Mouse (Mus musculus): ENCODE data around the gene Mgat4e.
"Not testable (repeated sequence)": the region's sequence is repeated elsewhere in the genome, so short reads cannot be mapped to it uniquely, and the experiment has no call there.

The Mgat4e gene

GRCm38 (mm10) chr1:134555871-134556670, 6.6 kb upstream of the Mgat4e start:
- no peak for DNase-seq (ENCODE audit: low spot score)

GRCm38 (mm10) chr1:134555240-134555870, 5.9 kb upstream of the Mgat4e start:
- DNase-seq (ENCODE audit: low spot score) = peak; percentile 20

- DNase-seq (ENCODE audit: low spot score) = no peak
Observed at GRCm38 (mm10) chr1:134552396-134552795, 2.9 kb upstream of the Mgat4e start.

- no peak for DNase-seq (ENCODE audit: low spot score)
Observed at GRCm38 (mm10) chr1:134551869-134552268, 2.4 kb upstream of the Mgat4e start.

- no peak for DNase-seq (ENCODE audit: low spot score)
Observed at GRCm38 (mm10) chr1:134548231-134548630, 1.3 kb downstream of the Mgat4e start.

- DNase-seq (ENCODE audit: low spot score) = no peak
Observed at GRCm38 (mm10) chr1:134540610-134541009, 8.9 kb downstream of the Mgat4e start.

- DNase-seq (ENCODE audit: low spot score) = no peak
Observed at GRCm38 (mm10) chr1:134535513-134535912, 14.0 kb downstream of the Mgat4e start.

GRCm38 (mm10) chr1:134535054-134535453, 14.4 kb downstream of the Mgat4e start:
- DNase-seq (ENCODE audit: low spot score) = no peak

GRCm38 (mm10) chr1:134533710-134534109, 15.8 kb downstream of the Mgat4e start:
- DNase-seq (ENCODE audit: low spot score) = not testable (repeated sequence)

GRCm38 (mm10) chr1:134530618-134531017, 18.9 kb downstream of the Mgat4e start:
- no peak for DNase-seq (ENCODE audit: low spot score)

GRCm38 (mm10) chr1:134526752-134527151, 22.7 kb downstream of the Mgat4e start:
- DNase-seq (ENCODE audit: low spot score) = no peak

- no peak for DNase-seq (ENCODE audit: low spot score)
Observed at GRCm38 (mm10) chr1:134525015-134525414, 24.5 kb downstream of the Mgat4e start.

GRCm38 (mm10) chr1:134524424-134524823, 25.1 kb downstream of the Mgat4e start:
- no peak for DNase-seq (ENCODE audit: low spot score)

- no peak for DNase-seq (ENCODE audit: low spot score)
Observed at GRCm38 (mm10) chr1:134522325-134522724, 27.2 kb downstream of the Mgat4e start.

GRCm38 (mm10) chr1:134521163-134521562, 28.3 kb downstream of the Mgat4e start:
- DNase-seq (ENCODE audit: low spot score) = no peak

GRCm38 (mm10) chr1:134520001-134520721, 29.3 kb downstream of the Mgat4e start:
- no peak for DNase-seq (ENCODE audit: low spot score)

GRCm38 (mm10) chr1:134519201-134519600, 30.3 kb downstream of the Mgat4e start:
- not testable (repeated sequence) for DNase-seq (ENCODE audit: low spot score)

- DNase-seq (ENCODE audit: low spot score) = peak; percentile 81
Observed at GRCm38 (mm10) chr1:134518677-134519076, 30.8 kb downstream of the Mgat4e start.

- not testable (repeated sequence) for DNase-seq (ENCODE audit: low spot score)
Observed at GRCm38 (mm10) chr1:134517841-134518240, 31.6 kb downstream of the Mgat4e start.

- no peak for DNase-seq (ENCODE audit: low spot score)
Observed at GRCm38 (mm10) chr1:134516491-134517198, 32.8 kb downstream of the Mgat4e start.

GRCm38 (mm10) chr1:134515891-134516290, 33.6 kb downstream of the Mgat4e start:
- DNase-seq (ENCODE audit: low spot score) = no peak

Measured in ovary, adult 18-20 months (tissue).